In genomic region chr9:45731851-45732250, GRCm38 (mm10) we compare ENCODE assay signal across 5 mouse cellular contexts.
"Had no signal": no experiment of that assay in that cellular context is flagged by ENCODE, and none has a peak within 500 bp of the region (broad histone marks: within the 10 kb centered on the region; RNA-seq: fewer than 3 reads in every experiment).

No protein-coding gene starts in this region.

- DNase-seq: kidney, postnatal 14 days; left cerebral cortex, postnatal 4 days; lung, adult 18-20 months; right cerebral cortex, adult 18-20 months; thymus, postnatal 4 days had no signal
